Mouse (Mus musculus) C2C12 (cell line): ENCODE measurements around the gene Gm20388. TPM values are rescaled to one million over a fixed set of nuclear protein-coding genes. Genes with fewer than 3 reads are reported as not detected.
A peak's percentile ranks its signal among the peaks of the same experiment; 100 is the strongest.

Experiments
- H3K27me3 ChIP-seq: one replicate; pipeline ENCODE4 v1.6.1; 2011; ENCODE audit not compliant: control insufficient read depth, insufficient read depth, insufficient read length
- H3K36me3 ChIP-seq: one replicate; pipeline ENCODE4 v1.6.1; 2011; ENCODE audit not compliant: control insufficient read depth, insufficient read depth
- H3K4me3 ChIP-seq: one replicate; pipeline ENCODE4 v1.5.1; 2011; ENCODE audit warnings: mild to moderate bottlenecking, control low read depth; ENCODE audit not compliant: poor library complexity, insufficient read depth, severe bottlenecking
- H3K79me2 ChIP-seq: one replicate; pipeline ENCODE4 v1.6.1; 2011; ENCODE audit not compliant: control insufficient read depth, insufficient read depth
- H3K79me3 ChIP-seq: one replicate; pipeline ENCODE4 v1.6.1; 2011; ENCODE audit warnings: low read depth, control low read depth
- H3ac ChIP-seq: one replicate; pipeline ENCODE3; 2011; ENCODE audit warnings: low read depth; ENCODE audit not compliant: control insufficient read depth, insufficient read length
- CEBPB ChIP-seq: IDR thresholded peaks from one replicate; pipeline ENCODE4 v1.6.1; 2011; ENCODE audit warnings: low read depth, mild to moderate bottlenecking, control low read depth, moderate library complexity
- CTCF ChIP-seq: IDR thresholded peaks from one replicate; pipeline ENCODE4 v1.5.1; 2011; ENCODE audit not compliant: control insufficient read depth, insufficient read depth, insufficient read length
- FOSL1 ChIP-seq: IDR thresholded peaks from one replicate; pipeline ENCODE4 v1.8.0; 2011; ENCODE audit warnings: mild to moderate bottlenecking, low read length; ENCODE audit not compliant: poor library complexity, insufficient read depth, severe bottlenecking
- MAX ChIP-seq: IDR thresholded peaks from one replicate; pipeline ENCODE4 v1.6.1; 2011; ENCODE audit warnings: mild to moderate bottlenecking, control low read depth
- MYOD1 ChIP-seq: IDR thresholded peaks from one replicate; pipeline ENCODE4 v1.6.1; 2011; ENCODE audit warnings: low read depth; ENCODE audit not compliant: control insufficient read depth, insufficient read length
- MYOG ChIP-seq: IDR thresholded peaks from one replicate; pipeline ENCODE4 v1.6.1; 2011; ENCODE audit not compliant: control insufficient read depth, insufficient read length; ENCODE audit errors: extremely low read depth
- USF1 ChIP-seq: IDR thresholded peaks from one replicate; pipeline ENCODE4 v1.6.1; 2011; ENCODE audit warnings: low read depth, mild to moderate bottlenecking, control low read depth, moderate library complexity
- polyA plus RNA-seq: library from polyadenylated mRNA; unstranded; fragments of >200 nt; fragmentation: generic; extraction: Trizol; gene quantifications from one replicate; pipeline ENCODE4 v1.2.1, GENCODE M21; 2012; ENCODE audit warnings: missing spikeins

Gm20388 gene
- polyA plus RNA-seq, 1 experiment: 15.0 TPM

- TF ChIP-seq FOSL1 (no peak), CEBPB (no peak), MYOD1 (no peak), MAX (no peak), CTCF (no peak), USF1 (no peak), MYOG (no peak)
- Histone ChIP-seq H3K79me2 (no peaks in the 10 kb centered on the region), H3K27me3 (no peaks in the 10 kb centered on the region), H3K79me3 (no peaks in the 10 kb centered on the region), H3K4me3 (no peak overlapping the region), H3ac (no peak overlapping the region), H3K36me3 (no peaks in the 10 kb centered on the region)
Observed at GRCm38 (mm10) chr8:120222548-120222947, 311.9 kb downstream of the Gm20388 start.

- no peaks in the 10 kb centered on the region for H3K27me3 ChIP-seq
- no peak overlapping the region for H3ac ChIP-seq
Observed at GRCm38 (mm10) chr8:120224521-120225420, 314.1 kb downstream of the Gm20388 start.

GRCm38 (mm10) chr8:120225421-120226151, 314.9 kb downstream of the Gm20388 start:
- peak; percentile 95 for TF ChIP-seq MYOD1
- no peak for TF ChIP-seq MYOG
- TF ChIP-seq FOSL1: peak; percentile 80
- TF ChIP-seq USF1: peak; percentile 11
- peak; percentile 46 for TF ChIP-seq MAX
- Histone ChIP-seq H3K36me3 (no peaks in the 10 kb centered on the region), H3K79me2 (peaks cover 16% of the 10 kb centered on the region), H3K79me3 (peaks cover 8% of the 10 kb centered on the region), H3K27me3 (no peaks in the 10 kb centered on the region), H3K4me3 (no peak overlapping the region), H3ac (no peak overlapping the region)

More at GRCm38 (mm10) chr8:120224521-120225420, 314.1 kb downstream of the Gm20388 start:
- Histone ChIP-seq H3K79me3 (peaks cover 3% of the 10 kb centered on the region), H3K4me3 (no peak overlapping the region), H3K36me3 (no peaks in the 10 kb centered on the region), H3K79me2 (peaks cover 7% of the 10 kb centered on the region)
- TF ChIP-seq MYOG (no peak), FOSL1 (no peak), MYOD1 (no peak), USF1 (no peak), MAX (no peak)

- peak; percentile 25 for TF ChIP-seq MYOD1
- TF ChIP-seq CEBPB: no peak
- Histone ChIP-seq H3K36me3 (no peaks in the 10 kb centered on the region), H3K79me2 (peaks cover 29% of the 10 kb centered on the region), H3K79me3 (peaks cover 19% of the 10 kb centered on the region), H3ac (peak overlapping the region; percentile 21), H3K4me3 (peak overlapping the region; percentile 39), H3K27me3 (no peaks in the 10 kb centered on the region)
Observed at GRCm38 (mm10) chr8:120226700-120227577, 316.3 kb downstream of the Gm20388 start.

GRCm38 (mm10) chr8:120227578-120227876, 316.9 kb downstream of the Gm20388 start:
- Histone ChIP-seq H3K79me2 (peaks cover 35% of the 10 kb centered on the region), H3K79me3 (peaks cover 22% of the 10 kb centered on the region), H3K27me3 (no peaks in the 10 kb centered on the region), H3ac (peak overlapping the region; percentile 64), H3K4me3 (peak overlapping the region; percentile 39), H3K36me3 (peaks cover 2% of the 10 kb centered on the region)
- TF ChIP-seq MAX (no peak), MYOG (no peak), FOSL1 (no peak), CEBPB (no peak), CTCF (no peak), MYOD1 (no peak), USF1 (no peak)
